Comparison of ENCODE assay signal across 25 mouse cellular contexts in the genomic region with DNA sequence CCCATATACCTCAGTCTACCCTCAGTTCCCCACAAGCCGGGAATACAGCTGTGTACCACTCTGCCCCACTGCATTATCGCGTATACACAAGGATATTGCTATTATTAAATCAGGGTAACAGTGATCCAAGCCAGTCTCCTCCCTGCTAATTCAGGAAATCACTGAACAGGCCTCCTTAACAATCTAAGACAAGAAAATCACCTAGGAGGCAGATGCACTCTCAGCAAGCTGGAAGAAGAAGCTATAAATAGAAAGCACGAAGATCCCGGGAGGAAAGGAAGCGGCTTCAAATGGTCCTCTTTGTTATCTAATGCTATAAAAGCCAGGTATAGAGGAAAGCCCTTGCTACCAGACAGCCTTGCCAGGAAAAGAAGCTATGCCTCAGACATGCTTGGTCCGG.
DNase-seq lines count a peak whose midpoint lies in the region; ATAC-seq and TF ChIP-seq lines count a peak whose summit lies in the region.
"Had no signal": no experiment of that assay in that cellular context is flagged by ENCODE, and none has a peak within 500 bp of the region (broad histone marks: within the 10 kb centered on the region; RNA-seq: fewer than 3 reads in every experiment).

No protein-coding gene starts in this region.

- no peaks in the 10 kb centered on the region for H3K4me1 ChIP-seq in forebrain, embryonic 13.5 days
- no peaks in the 10 kb centered on the region for H3K4me1 ChIP-seq in forebrain, embryonic 12.5 days
- H3K4me1 ChIP-seq in hindbrain, embryonic 15.5 days (replicated peaks), result peaks cover 8% of the 10 kb centered on the region
- H3K4me1 ChIP-seq in hindbrain, embryonic 16.5 days (ENCODE audit: control insufficient read depth, insufficient read depth, low read depth, low read length), result no peaks in the 10 kb centered on the region
- no peaks in the 10 kb centered on the region for H3K4me1 ChIP-seq in cortical plate, adult 2 months (ENCODE audit: control insufficient read depth, insufficient read depth, low read length)
- H3K4me1 ChIP-seq in midbrain, postnatal 0 days (ENCODE audit: insufficient read depth, low read length), result no peaks in the 10 kb centered on the region

- H3K36me3 ChIP-seq in forebrain, embryonic 13.5 days (ENCODE audit: poor library complexity, severe bottlenecking), result no peaks in the 10 kb centered on the region
- H3K36me3 ChIP-seq in forebrain, embryonic 12.5 days (replicated peaks), result no peaks in the 10 kb centered on the region
- H3K36me3 ChIP-seq in hindbrain, embryonic 15.5 days, result no peaks in the 10 kb centered on the region
- H3K36me3 ChIP-seq in hindbrain, embryonic 16.5 days (ENCODE audit: control insufficient read depth, insufficient read depth, low read length), result no peaks in the 10 kb centered on the region
- H3K36me3 ChIP-seq in midbrain, postnatal 0 days (ENCODE audit: insufficient read depth, low read length), result no peaks in the 10 kb centered on the region

- no peak for ATAC-seq in forebrain, embryonic 13.5 days
- ATAC-seq in forebrain, embryonic 12.5 days (ENCODE audit: low FRiP score), result no peak
- no peak for ATAC-seq in hindbrain, embryonic 15.5 days (ENCODE audit: low FRiP score, low read depth)
- ATAC-seq in hindbrain, embryonic 16.5 days, result no peak
- ATAC-seq in midbrain, postnatal 0 days (ENCODE audit: low FRiP score), result no peak
- ATAC-seq: intestine, postnatal 0 days had no signal

- no peak for TF ChIP-seq CTCF in cortical plate, adult 2 months (IDR thresholded peaks at IDR 0.05; ENCODE audit: extremely low read depth, insufficient read depth, low read length)
- TF ChIP-seq CTCF in midbrain, postnatal 0 days (IDR thresholded peaks at IDR 0.05), result no peak

- WGBS in forebrain, embryonic 13.5 days, result 82% methylated on average over 7 of the region's 7 CpGs
- 85% methylated on average over 7 of the region's 7 CpGs for WGBS in forebrain, embryonic 12.5 days
- 71% methylated on average over 7 of the region's 7 CpGs for WGBS in hindbrain, embryonic 15.5 days
- WGBS in hindbrain, embryonic 16.5 days, result 68% methylated on average over 7 of the region's 7 CpGs
- WGBS in midbrain, postnatal 0 days, result 69% methylated on average over 7 of the region's 7 CpGs

- TF ChIP-seq POLR2A in cortical plate, adult 2 months (IDR thresholded peaks at IDR 0.05; ENCODE audit: extremely low read depth, insufficient read depth, low read length), result no peak

- no peak overlapping the region for H3K4me3 ChIP-seq in forebrain, embryonic 13.5 days
- H3K4me3 ChIP-seq in forebrain, embryonic 12.5 days (replicated peaks), result no peak overlapping the region
- no peak overlapping the region for H3K4me3 ChIP-seq in hindbrain, embryonic 15.5 days
- H3K4me3 ChIP-seq in hindbrain, embryonic 16.5 days (ENCODE audit: low read length), result no peak overlapping the region
- H3K4me3 ChIP-seq in cortical plate, adult 2 months (ENCODE audit: insufficient read depth, low read length), result no peak overlapping the region
- H3K4me3 ChIP-seq in midbrain, postnatal 0 days (ENCODE audit: low read depth, low read length), result no peak overlapping the region
- H3K4me3 ChIP-seq: embryonic facial prominence, embryonic 13.5 days had no signal

- H3K27me3 ChIP-seq in forebrain, embryonic 13.5 days, result no peaks in the 10 kb centered on the region
- H3K27me3 ChIP-seq in forebrain, embryonic 12.5 days, result no peaks in the 10 kb centered on the region
- H3K27me3 ChIP-seq in hindbrain, embryonic 15.5 days, result no peaks in the 10 kb centered on the region
- no peaks in the 10 kb centered on the region for H3K27me3 ChIP-seq in hindbrain, embryonic 16.5 days (replicated peaks; ENCODE audit: control insufficient read depth, insufficient read depth, low read length)
- no peaks in the 10 kb centered on the region for H3K27me3 ChIP-seq in midbrain, postnatal 0 days (ENCODE audit: insufficient read depth, low read length)
- H3K27me3 ChIP-seq: embryonic facial prominence, embryonic 13.5 days had no signal

- H3K9me3 ChIP-seq in forebrain, embryonic 13.5 days (replicated peaks), result peaks cover 5% of the 10 kb centered on the region; the same call in 1 of the 2 replicates
- no peaks in the 10 kb centered on the region for H3K9me3 ChIP-seq in forebrain, embryonic 12.5 days
- H3K9me3 ChIP-seq in hindbrain, embryonic 15.5 days, result no peaks in the 10 kb centered on the region
- peaks cover 3% of the 10 kb centered on the region; the same call in 1 of the 2 replicates for H3K9me3 ChIP-seq in hindbrain, embryonic 16.5 days (ENCODE audit: control insufficient read depth, low read length)
- H3K9me3 ChIP-seq in midbrain, postnatal 0 days (ENCODE audit: low read length), result no peaks in the 10 kb centered on the region
- H3K9me3 ChIP-seq: embryonic facial prominence, embryonic 13.5 days had no signal

- peak; percentile 40 for DNase-seq in midbrain, postnatal 0 days (ENCODE audit: low spot score)
- no peak for DNase-seq in retina, embryonic 14.5 days (ENCODE audit: low spot score)
- no peak for DNase-seq in lung, postnatal 4 days
- DNase-seq: adrenal gland, adult 8-10 months; cerebellum, adult 11-12 months; cerebellum, adult 9-11 months; gastrocnemius, postnatal 25 days; heart, adult 11 months; heart, postnatal 4 days; kidney, adult 9 months; kidney, postnatal 10 days; liver; lung, adult 2 months; lung, postnatal 10 days; right cerebral cortex, postnatal 14 days; thymus, postnatal 25 days had no signal

- H3K4me2 ChIP-seq in forebrain, embryonic 13.5 days, result no peak overlapping the region
- no peak overlapping the region for H3K4me2 ChIP-seq in forebrain, embryonic 12.5 days
- no peak overlapping the region for H3K4me2 ChIP-seq in hindbrain, embryonic 15.5 days
- H3K4me2 ChIP-seq in hindbrain, embryonic 16.5 days (ENCODE audit: low read length), result no peak overlapping the region
- no peak overlapping the region for H3K4me2 ChIP-seq in midbrain, postnatal 0 days (ENCODE audit: low read depth, low read length, poor library complexity, severe bottlenecking)
- H3K4me2 ChIP-seq: embryonic facial prominence, embryonic 13.5 days; heart, embryonic 11.5 days had no signal

- peak overlapping the region; percentile 21; the same call in 1 of the 2 replicates for H3K27ac ChIP-seq in forebrain, embryonic 13.5 days
- no peak overlapping the region for H3K27ac ChIP-seq in forebrain, embryonic 12.5 days
- H3K27ac ChIP-seq in hindbrain, embryonic 15.5 days (replicated peaks), result peak overlapping the region; percentile 25
- no peak overlapping the region; the same call in 1 of the 2 replicates for H3K27ac ChIP-seq in hindbrain, embryonic 16.5 days (ENCODE audit: low read depth, low read length)
- H3K27ac ChIP-seq in cortical plate, adult 2 months (ENCODE audit: insufficient read depth, low read length), result peak overlapping the region; percentile 57
- no peak overlapping the region for H3K27ac ChIP-seq in midbrain, postnatal 0 days (ENCODE audit: low read depth, low read length)
- H3K27ac ChIP-seq: embryonic facial prominence, embryonic 13.5 days; liver, embryonic 14.5 days had no signal

- H3K9ac ChIP-seq in forebrain, embryonic 13.5 days, result no peak overlapping the region
- H3K9ac ChIP-seq in forebrain, embryonic 12.5 days, result no peak overlapping the region
- no peak overlapping the region for H3K9ac ChIP-seq in hindbrain, embryonic 15.5 days
- no peak overlapping the region for H3K9ac ChIP-seq in hindbrain, embryonic 16.5 days (ENCODE audit: low read depth, low read length)
- H3K9ac ChIP-seq in midbrain, postnatal 0 days (replicated peaks; ENCODE audit: low read length, poor library complexity, severe bottlenecking), result no peak overlapping the region
- H3K9ac ChIP-seq: embryonic facial prominence, embryonic 13.5 days; liver, embryonic 14.5 days had no signal

Comparison
In these comparisons a context has a peak if more than half of its experiments do, and no peak if none do; other contexts are left out.
1. H3K27ac ChIP-seq: peak in forebrain, embryonic 13.5 days (single experiment), hindbrain, embryonic 15.5 days (single experiment) and cortical plate, adult 2 months (single experiment); none in forebrain, embryonic 12.5 days (single experiment), hindbrain, embryonic 16.5 days (single experiment) and midbrain, postnatal 0 days (single experiment).